11 mouse cellular contexts compared by ENCODE assay signal in genomic region chr17:47199206-47199605, GRCm38 (mm10).
DNase-seq lines count a peak whose midpoint lies in the region; ATAC-seq lines count a peak whose summit lies in the region.
"Had no signal": no experiment of that assay in that cellular context is flagged by ENCODE, and none has a peak within 500 bp of the region (broad histone marks: within the 10 kb centered on the region; RNA-seq: fewer than 3 reads in every experiment).

No protein-coding gene starts in this region.

- WGBS in embryonic facial prominence, embryonic 12.5 days = 83% methylated on average over 10 of the region's 10 CpGs
- 88% methylated on average over 10 of the region's 10 CpGs for WGBS in embryonic facial prominence, embryonic 10.5 days

- ATAC-seq in embryonic facial prominence, embryonic 12.5 days (ENCODE audit: insufficient number of reproducible peaks, insufficient read depth, low FRiP score, low TSS enrichment) = peak; percentile 24; the same call in 1 of the 2 replicates

- H3K4me3 ChIP-seq in embryonic facial prominence, embryonic 12.5 days = no peak overlapping the region
- H3K4me3 ChIP-seq in embryonic facial prominence, embryonic 10.5 days = no peak overlapping the region
- H3K4me3 ChIP-seq: embryonic facial prominence, embryonic 15.5 days; heart, embryonic 12.5 days had no signal

- H3K9ac ChIP-seq in embryonic facial prominence, embryonic 12.5 days = no peak overlapping the region
- H3K9ac ChIP-seq: embryonic facial prominence, embryonic 15.5 days; heart, embryonic 12.5 days had no signal

- H3K4me2 ChIP-seq in embryonic facial prominence, embryonic 12.5 days (replicated peaks) = no peak overlapping the region
- H3K4me2 ChIP-seq: embryonic facial prominence, embryonic 15.5 days; heart, embryonic 12.5 days had no signal

- no peaks in the 10 kb centered on the region for H3K9me3 ChIP-seq in embryonic facial prominence, embryonic 12.5 days
- peaks cover 6% of the 10 kb centered on the region; the same call in 1 of the 2 replicates for H3K9me3 ChIP-seq in embryonic facial prominence, embryonic 10.5 days
- H3K9me3 ChIP-seq: embryonic facial prominence, embryonic 15.5 days; heart, embryonic 12.5 days had no signal

- no peak overlapping the region for H3K27ac ChIP-seq in embryonic facial prominence, embryonic 12.5 days
- H3K27ac ChIP-seq in embryonic facial prominence, embryonic 10.5 days (replicated peaks) = no peak overlapping the region
- H3K27ac ChIP-seq: embryonic facial prominence, embryonic 15.5 days had no signal

- no peak for DNase-seq in embryonic facial prominence, embryonic 10.5 days (ENCODE audit: low spot score)
- DNase-seq in thymus, postnatal 10 days (ENCODE audit: low spot score in 2 of 2) = peak; percentile 17 to 27
- no peak for DNase-seq in thymus, postnatal 36 days
- DNase-seq in left cerebral cortex, postnatal 14 days (ENCODE audit: low spot score in 2 of 2) = peak; percentile 76 to 80
- DNase-seq in telencephalon, adult 2 months (ENCODE audit: low read depth, low spot score) = peak; percentile 92
- no peak for DNase-seq in urinary bladder, postnatal 36 days (ENCODE audit: low spot score in 2 of 2)
- no peak for DNase-seq in gastrocnemius, adult 8-10 months (ENCODE audit: low spot score in 2 of 2)
- DNase-seq: kidney, adult 9 months had no signal

- peaks cover 37% of the 10 kb centered on the region for H3K4me1 ChIP-seq in embryonic facial prominence, embryonic 12.5 days
- H3K4me1 ChIP-seq in embryonic facial prominence, embryonic 10.5 days = peaks cover 48% of the 10 kb centered on the region

- intact Hi-C loops in left cerebral cortex, postnatal 14 days (cut with DNase I) = no loop called here

- no peaks in the 10 kb centered on the region for H3K27me3 ChIP-seq in embryonic facial prominence, embryonic 12.5 days
- H3K27me3 ChIP-seq in embryonic facial prominence, embryonic 10.5 days (replicated peaks; ENCODE audit: low read depth, poor library complexity, severe bottlenecking) = no peaks in the 10 kb centered on the region
- H3K27me3 ChIP-seq: embryonic facial prominence, embryonic 15.5 days; heart, embryonic 12.5 days had no signal

- H3K36me3 ChIP-seq in embryonic facial prominence, embryonic 12.5 days = no peaks in the 10 kb centered on the region
- H3K36me3 ChIP-seq in embryonic facial prominence, embryonic 10.5 days (replicated peaks) = peaks cover 10% of the 10 kb centered on the region

Comparison
In these comparisons a context has a peak if more than half of its experiments do, and no peak if none do; other contexts are left out.
1. DNase-seq: peak in thymus, postnatal 10 days (2 of 2), left cerebral cortex, postnatal 14 days (2 of 2) and telencephalon, adult 2 months (single experiment); none in embryonic facial prominence, embryonic 10.5 days (single experiment), thymus, postnatal 36 days (0 of 2), urinary bladder, postnatal 36 days (0 of 2) and gastrocnemius, adult 8-10 months (0 of 2).